Mouse (Mus musculus) kidney, embryonic 14.5 days (tissue): Measurements from ENCODE around the gene Ocel1. TPM values are rescaled to one million over a fixed set of nuclear protein-coding genes. Genes with fewer than 3 reads are reported as not detected.

Experiments used
- ATAC-seq: fragments of 200-750 bp; cut with Nextera tagmentation; 2 replicates; pipeline ENCODE4 v1.8.0; 2017; ENCODE audit warnings: moderate number of reproducible peaks, mild to moderate bottlenecking, moderate TSS enrichment, moderate library complexity; ENCODE audit not compliant: low FRiP score, low TSS enrichment
- H3K27ac ChIP-seq: fragments of 300-500 bp; sonication (generic); 2 replicates; pipeline ENCODE4 v1.5.1; 2014; ENCODE audit warnings: low read depth, mild to moderate bottlenecking, low read length, moderate library complexity, mixed read lengths
- H3K27me3 ChIP-seq: fragments of 300-500 bp; sonication (generic); 2 replicates; pipeline ENCODE4 v1.6.1; 2014; ENCODE audit warnings: mild to moderate bottlenecking, low read length; ENCODE audit not compliant: control insufficient read depth, insufficient read depth
- H3K36me3 ChIP-seq: fragments of 300-500 bp; sonication (generic); 2 replicates; pipeline ENCODE4 v1.6.1; 2014; ENCODE audit warnings: low read length, mixed read lengths; ENCODE audit not compliant: control insufficient read depth, insufficient read depth
- H3K4me1 ChIP-seq: fragments of 300-500 bp; sonication (generic); 2 replicates; pipeline ENCODE4 v1.6.1; 2014; ENCODE audit warnings: low read length, mixed read lengths; ENCODE audit not compliant: control insufficient read depth, insufficient read depth
- H3K4me2 ChIP-seq: fragments of 300-500 bp; sonication (generic); replicated peaks from 2 replicates; pipeline ENCODE4 v1.6.1; 2014; ENCODE audit warnings: low read depth, mild to moderate bottlenecking, low read length
- H3K4me3 ChIP-seq: fragments of 300-500 bp; sonication (generic); 2 replicates; pipeline ENCODE4 v1.5.1; 2014; ENCODE audit warnings: mild to moderate bottlenecking, low read length
- H3K9ac ChIP-seq: fragments of 300-500 bp; sonication (generic); 2 replicates; pipeline ENCODE4 v1.6.1; 2014; ENCODE audit warnings: low read depth, mild to moderate bottlenecking, low read length, moderate library complexity
- H3K9me3 ChIP-seq: fragments of 300-500 bp; sonication (generic); 2 replicates; pipeline ENCODE4 v1.6.1; 2016; ENCODE audit warnings: low read length; ENCODE audit not compliant: control insufficient read depth
- WGBS: fragments of 180-500 bp; shearing (Covaris S2); extraction: QIAGEN DNeasy Blood & Tissue Kit; methylation state at CpG from one replicate; pipeline ENCODE4 v1.1.7; 2014; 5-methylcytosine and 5-hydroxymethylcytosine counted together
- polyA plus RNA-seq: library from polyadenylated mRNA; unstranded; fragments of >200 nt; fragmentation: Nextera tagmentation; extraction: Ambion mirVana; gene quantifications from 2 replicates; pipeline ENCODE4 v1.2.1, GENCODE M21; 2014

Gene Ocel1
- polyA plus RNA-seq, 1 experiment from 2014 or later: 4.6 TPM

DNA sequence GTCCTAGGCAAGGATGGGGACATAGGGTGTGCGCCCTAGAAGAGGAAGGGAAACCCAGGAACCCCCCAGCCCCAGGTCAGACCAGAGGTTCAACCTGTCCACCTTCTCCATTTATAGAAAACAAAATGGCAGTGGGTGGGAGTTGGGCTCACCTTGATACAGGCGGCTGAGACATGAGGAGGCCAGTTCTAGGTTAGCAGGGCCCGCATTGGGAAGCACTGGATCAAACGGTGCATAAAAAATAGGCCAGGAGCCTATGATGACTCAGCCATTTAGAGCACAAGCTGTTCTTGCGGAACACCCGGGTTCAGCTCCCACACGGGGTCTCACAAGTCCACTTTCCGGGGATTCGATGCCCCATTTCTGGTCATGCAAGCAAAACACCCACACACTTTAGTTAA lies 33.9 kb downstream of the Ocel1 start:
- 70% methylated on average over 9 of the region's 9 CpGs for WGBS
- Histone ChIP-seq H3K27me3 (no peaks in the 10 kb centered on the region), H3K4me2 (peak overlapping the region; percentile 94; the same call in 1 of the 2 replicates), H3K4me1 (peaks cover 15% of the 10 kb centered on the region), H3K9me3 (no peaks in the 10 kb centered on the region), H3K36me3 (peaks cover 42% of the 10 kb centered on the region), H3K4me3 (peak overlapping the region; percentile 80; the same call in 1 of the 2 replicates), H3K27ac (no peak overlapping the region), H3K9ac (0 out of 2 replicates have a peak overlapping the region, but pooled peaks have one; percentile 77)
- ATAC-seq: no peak

DNA sequence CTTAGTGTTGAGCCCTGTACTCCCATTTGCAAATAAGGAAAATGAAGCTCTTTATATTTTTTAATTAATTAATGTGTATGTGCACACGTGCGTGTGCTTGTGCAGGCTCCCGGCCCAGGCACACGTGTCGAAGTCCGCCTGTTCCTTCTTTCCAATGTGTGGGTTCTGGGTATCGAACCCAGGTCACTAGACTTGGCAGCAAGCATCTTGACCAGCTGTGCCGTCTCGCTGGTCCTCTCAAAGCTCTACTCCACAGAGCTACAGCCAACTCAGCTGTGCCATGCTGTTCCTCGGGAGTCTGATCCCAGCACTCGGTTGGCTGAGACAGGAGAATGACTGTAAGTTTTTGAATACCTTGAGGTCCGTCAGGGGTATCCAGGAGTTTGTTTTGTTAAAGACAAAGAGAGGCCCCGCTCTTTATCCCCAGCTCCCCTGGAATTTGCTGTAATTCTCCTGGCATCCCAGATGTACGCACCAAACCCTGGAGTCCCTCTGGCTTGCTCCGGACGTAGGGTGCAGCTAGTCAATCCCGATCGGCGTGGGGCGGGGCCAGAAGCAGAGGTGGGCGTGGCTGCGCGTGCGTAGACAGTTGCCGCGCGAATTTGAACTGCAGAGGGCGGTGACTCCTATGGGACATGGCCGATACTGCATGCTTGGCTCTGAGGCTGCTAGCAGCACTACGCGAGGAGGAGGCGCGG lies 34.5 kb downstream of the Ocel1 start, which contains the start of gene Ankle1:
Gene Ankle1 (plus strand): TSS at position 610 of the 698 bp plus-strand sequence.
- peak within 1 kb of the TSS; percentile 94 for H3K4me2 ChIP-seq
- no peaks in the 10 kb centered on the region for H3K9me3 ChIP-seq
- peak within 1 kb of the TSS; percentile 80 for H3K4me3 ChIP-seq
- H3K4me1 ChIP-seq: peaks cover 15% of the 10 kb centered on the region
- 16% methylated on average over 33 of the region's 33 CpGs for WGBS
- no peaks in the 10 kb centered on the region for H3K27me3 ChIP-seq
- H3K36me3 ChIP-seq: peaks cover 41% of the 10 kb centered on the region
- peak within 1 kb of the TSS; percentile 77 for H3K9ac ChIP-seq
- peak within 1 kb of the TSS; percentile 61 for H3K27ac ChIP-seq
- ATAC-seq: peak; percentile 83

DNA sequence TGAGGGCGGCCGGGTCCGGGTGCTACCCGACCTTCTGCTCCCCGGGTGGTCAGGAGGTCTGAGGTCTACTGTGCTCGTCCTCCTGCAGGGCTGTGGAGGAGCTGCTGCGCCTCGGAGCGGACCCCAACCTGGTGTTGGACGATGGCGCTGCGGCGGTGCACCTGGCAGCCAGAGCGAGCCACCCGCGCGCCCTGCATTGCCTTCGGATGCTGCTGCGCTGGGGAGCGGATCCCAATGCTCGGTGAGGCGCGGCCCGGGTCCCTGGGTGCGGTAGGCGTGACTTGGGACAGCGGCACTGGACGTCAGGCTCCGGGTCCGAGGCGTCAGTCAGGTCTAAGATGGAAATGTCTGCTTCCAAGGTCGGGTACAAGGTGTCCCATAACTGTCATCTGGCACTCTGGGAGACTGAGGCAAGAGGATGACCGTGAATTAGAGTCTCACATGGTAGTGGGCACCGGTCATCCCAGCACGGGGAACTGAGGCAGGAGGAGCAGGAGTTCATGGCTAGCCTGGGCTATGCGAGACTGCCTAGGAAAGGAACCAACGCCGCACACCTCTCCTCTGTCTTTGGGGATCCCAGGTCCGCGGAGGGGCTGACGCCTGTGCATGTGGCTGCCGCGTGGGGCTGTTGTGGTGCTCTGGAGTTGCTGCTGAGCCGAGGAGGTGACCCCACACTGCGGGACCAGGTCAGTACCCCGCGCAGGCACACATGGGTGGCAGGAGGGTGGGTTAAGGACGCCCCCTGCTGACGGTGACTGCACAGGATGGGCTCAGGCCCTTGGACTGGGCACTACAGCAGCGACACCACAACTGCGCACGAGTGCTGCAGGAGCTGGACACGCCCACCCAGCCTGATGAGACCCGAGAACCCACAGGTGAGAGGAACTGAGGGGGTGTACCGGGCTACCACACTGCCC lies 35.3 kb downstream of the Ocel1 start:
- Histone ChIP-seq H3K4me1 (peaks cover 15% of the 10 kb centered on the region), H3K27me3 (no peaks in the 10 kb centered on the region), H3K9me3 (no peaks in the 10 kb centered on the region), H3K4me2 (peak overlapping the region; percentile 94), H3K27ac (peak overlapping the region; percentile 55; the same call in 1 of the 2 replicates), H3K4me3 (peak overlapping the region; percentile 80), H3K9ac (peak overlapping the region; percentile 77), H3K36me3 (peaks cover 36% of the 10 kb centered on the region)
- ATAC-seq: peak; percentile 86
- under 1% methylated on average over 55 of the region's 55 CpGs for WGBS

DNA sequence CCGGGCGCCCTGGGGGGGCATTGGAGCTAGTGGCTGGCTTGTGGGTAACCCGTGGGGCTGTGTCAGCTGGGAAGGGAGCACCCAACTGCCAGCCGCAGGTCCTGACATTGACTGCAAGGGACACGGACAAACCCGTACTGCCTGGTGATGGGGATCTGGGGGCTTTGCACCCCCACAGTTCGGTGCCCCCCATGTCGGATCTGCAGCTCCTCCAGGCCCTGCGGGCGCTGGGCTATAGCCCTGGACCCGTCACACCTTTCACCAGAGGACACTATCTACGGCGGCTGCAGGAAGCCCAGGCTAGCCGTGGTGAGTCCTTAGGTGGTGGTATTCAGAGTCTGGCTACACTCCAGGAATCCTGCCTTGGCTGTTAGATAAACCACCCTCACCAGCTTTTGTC lies 36.3 kb downstream of the Ocel1 start:
- no peak overlapping the region for H3K4me3 ChIP-seq
- H3K27me3 ChIP-seq: no peaks in the 10 kb centered on the region
- H3K9me3 ChIP-seq: no peaks in the 10 kb centered on the region
- no peak overlapping the region for H3K27ac ChIP-seq
- peaks cover 15% of the 10 kb centered on the region for H3K4me1 ChIP-seq
- H3K9ac ChIP-seq: peak overlapping the region; percentile 31; the same call in 1 of the 2 replicates
- H3K4me2 ChIP-seq: peak overlapping the region; percentile 94; the same call in 1 of the 2 replicates
- ATAC-seq: no peak
- WGBS: 96% methylated on average over 14 of the region's 14 CpGs
- H3K36me3 ChIP-seq: peaks cover 36% of the 10 kb centered on the region

DNA sequence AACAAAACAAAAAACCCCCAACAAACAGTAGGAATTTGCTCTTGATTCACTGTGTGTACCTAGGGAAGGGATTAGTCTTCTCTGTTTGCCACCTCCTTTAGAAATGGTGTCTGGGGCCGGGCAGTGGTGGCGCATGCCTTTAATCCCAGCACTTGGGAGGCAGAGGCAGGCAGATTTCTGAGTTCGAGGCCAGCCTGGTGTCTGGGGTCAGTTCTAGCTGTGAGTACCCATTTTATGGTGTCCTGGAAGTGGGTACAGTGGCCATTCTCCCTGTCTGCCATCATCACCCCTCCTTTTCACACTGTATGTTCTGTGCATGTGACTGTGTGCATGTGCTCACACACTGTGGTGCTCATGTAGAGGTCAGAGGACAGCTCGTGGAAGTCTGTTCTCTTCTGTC lies 37.1 kb downstream of the Ocel1 start:
- H3K4me1 ChIP-seq: peaks cover 15% of the 10 kb centered on the region
- no peak overlapping the region for H3K27ac ChIP-seq
- H3K36me3 ChIP-seq: peaks cover 31% of the 10 kb centered on the region
- 88% methylated on average over 4 of the region's 4 CpGs for WGBS
- no peak overlapping the region for H3K4me3 ChIP-seq
- H3K27me3 ChIP-seq: no peaks in the 10 kb centered on the region
- H3K9ac ChIP-seq: no peak overlapping the region
- H3K4me2 ChIP-seq: no peak overlapping the region
- H3K9me3 ChIP-seq: no peaks in the 10 kb centered on the region
- no peak for ATAC-seq

DNA sequence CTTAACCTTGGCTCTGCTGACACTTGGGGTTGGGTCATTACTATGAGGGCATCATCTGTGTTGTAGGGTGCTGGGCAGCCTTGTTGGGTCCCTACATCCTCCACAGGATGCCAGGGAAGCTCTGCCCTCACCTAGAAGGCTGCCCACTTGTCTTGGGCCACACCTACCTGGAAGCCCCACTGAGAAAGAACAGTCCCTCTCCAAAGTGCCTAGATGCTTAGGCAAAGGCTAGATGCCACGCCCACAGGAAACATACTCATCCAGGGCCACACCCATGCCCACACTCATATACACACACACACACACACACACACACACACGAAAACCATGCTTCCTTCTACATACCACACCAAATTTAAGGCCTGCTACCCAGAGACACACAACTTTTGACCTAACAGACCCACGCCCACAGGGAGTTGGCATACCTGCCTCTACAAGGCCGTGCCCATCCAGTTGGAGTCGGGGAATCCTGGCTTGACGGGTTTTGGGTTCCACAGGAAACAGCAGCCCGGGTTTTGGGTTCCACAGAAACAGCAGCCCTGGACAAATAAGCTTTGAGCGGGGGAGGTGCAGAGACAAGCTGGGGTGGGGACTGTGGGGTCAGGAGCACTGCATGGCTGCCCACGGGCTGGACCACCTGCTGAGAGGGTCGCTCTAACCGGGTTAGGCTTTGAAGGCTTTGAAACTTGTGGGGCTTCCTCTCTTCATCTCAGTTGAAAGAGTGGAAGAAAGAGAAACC lies 40.6 kb downstream of the Ocel1 start:
- Histone ChIP-seq H3K4me2 (no peak overlapping the region), H3K27ac (no peak overlapping the region), H3K36me3 (peaks cover 31% of the 10 kb centered on the region), H3K27me3 (no peaks in the 10 kb centered on the region), H3K9me3 (no peaks in the 10 kb centered on the region), H3K4me1 (peaks cover 7% of the 10 kb centered on the region), H3K9ac (no peak overlapping the region), H3K4me3 (no peak overlapping the region)
- peak; percentile 48; the same call in 1 of the 2 replicates for ATAC-seq
- WGBS: 32% methylated on average over 11 of the region's 11 CpGs

DNA sequence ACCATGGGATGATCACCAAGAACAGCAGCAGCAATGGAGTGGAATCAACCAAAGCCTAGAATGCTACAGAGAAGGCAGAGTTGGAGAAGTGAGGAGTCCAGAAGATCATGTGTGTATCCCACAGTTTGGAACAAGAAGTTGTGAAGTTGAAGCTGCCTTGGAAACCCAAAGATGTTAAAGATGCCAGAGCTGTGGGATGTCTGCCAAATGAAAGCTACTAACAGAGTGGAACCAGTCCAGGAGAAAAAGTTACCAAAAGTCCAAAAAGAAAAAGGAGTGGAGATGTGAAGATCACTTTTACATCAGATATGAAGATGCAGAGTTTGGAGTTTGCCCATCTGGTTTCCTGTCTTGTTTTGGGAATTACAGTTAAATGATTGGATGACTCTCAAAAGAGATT lies 51.0 kb downstream of the Ocel1 start:
- Histone ChIP-seq H3K4me3 (no peak overlapping the region), H3K27me3 (no peaks in the 10 kb centered on the region), H3K36me3 (no peaks in the 10 kb centered on the region), H3K4me1 (no peaks in the 10 kb centered on the region), H3K27ac (no peak overlapping the region), H3K9ac (no peak overlapping the region), H3K9me3 (no peaks in the 10 kb centered on the region), H3K4me2 (no peak overlapping the region)
- no peak for ATAC-seq
